In the genomic region with DNA sequence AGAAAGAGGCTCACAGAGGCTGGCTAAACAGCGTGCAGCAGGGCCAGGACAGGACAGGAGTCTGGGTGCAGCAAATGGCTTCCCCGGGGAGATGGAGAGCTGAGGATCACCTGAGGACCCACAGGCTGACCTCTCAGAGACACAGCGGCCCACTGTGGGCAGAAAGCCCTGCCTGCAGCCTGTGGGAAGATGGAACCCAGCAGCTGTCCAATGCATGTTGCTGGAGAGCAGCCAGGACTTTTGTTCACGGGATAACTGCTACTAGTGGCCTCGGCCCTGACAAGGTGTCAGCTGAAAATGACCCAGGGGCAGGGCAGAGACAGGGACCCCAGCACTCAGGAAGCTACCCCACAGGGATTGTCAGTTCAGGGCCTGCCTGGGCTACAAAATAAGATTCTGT, we compare ENCODE assay signal across 20 mouse cellular contexts. TPM values are rescaled to one million over a fixed set of nuclear protein-coding genes. Genes with fewer than 3 reads are reported as not detected.
DNase-seq lines count a peak whose midpoint lies in the region; ATAC-seq and TF ChIP-seq lines count a peak whose summit lies in the region.
"Had no signal": no experiment of that assay in that cellular context is flagged by ENCODE, and none has a peak within 500 bp of the region (broad histone marks: within the 10 kb centered on the region; RNA-seq: fewer than 3 reads in every experiment).

No protein-coding gene starts in this region.

- no peak for ATAC-seq in liver, embryonic 13.5 days (ENCODE audit: low read depth)
- no peak for ATAC-seq in liver, postnatal 0 days
- ATAC-seq: activated CD4-positive, CD25-positive, alpha-beta regulatory T cell, adult 4 months; CD4-positive, CD25-positive, alpha-beta regulatory T cell, adult 4 months; forebrain, embryonic 13.5 days; forebrain, embryonic 15.5 days; forebrain, postnatal 0 days; Patski had no signal

- H3K27ac ChIP-seq in liver, embryonic 13.5 days, result peak overlapping the region; percentile 18; the same call in 1 of the 2 replicates
- H3K27ac ChIP-seq in liver, postnatal 0 days (ENCODE audit: low read depth), result no peak overlapping the region
- H3K27ac ChIP-seq: embryonic facial prominence, embryonic 10.5 days; embryonic facial prominence, embryonic 12.5 days; forebrain, embryonic 13.5 days; forebrain, embryonic 15.5 days had no signal

- peaks cover 67% of the 10 kb centered on the region for H3K36me3 ChIP-seq in liver, embryonic 13.5 days
- H3K36me3 ChIP-seq in liver, postnatal 0 days (replicated peaks; ENCODE audit: insufficient read depth, low read length), result peaks cover 53% of the 10 kb centered on the region

- H3K9ac ChIP-seq in liver, embryonic 13.5 days, result no peak overlapping the region
- no peak overlapping the region for H3K9ac ChIP-seq in liver, postnatal 0 days (replicated peaks)
- H3K9ac ChIP-seq: embryonic facial prominence, embryonic 12.5 days; forebrain, embryonic 13.5 days; forebrain, embryonic 15.5 days; forebrain, postnatal 0 days had no signal

- TF ChIP-seq CTCF in liver, postnatal 0 days (IDR thresholded peaks at IDR 0.05; ENCODE audit: low read depth), result no peak

- H3K4me3 ChIP-seq in liver, embryonic 13.5 days (replicated peaks), result no peak overlapping the region
- no peak overlapping the region for H3K4me3 ChIP-seq in liver, postnatal 0 days (ENCODE audit: low read depth, low read length)
- H3K4me3 ChIP-seq: embryonic facial prominence, embryonic 10.5 days; embryonic facial prominence, embryonic 12.5 days; forebrain, embryonic 13.5 days; forebrain, embryonic 15.5 days had no signal

- TF ChIP-seq EP300 in liver, postnatal 0 days (IDR thresholded peaks at IDR 0.05; ENCODE audit: low read depth), result no peak

- peaks cover 37% of the 10 kb centered on the region for H3K4me1 ChIP-seq in liver, embryonic 13.5 days (replicated peaks)
- H3K4me1 ChIP-seq in liver, postnatal 0 days (ENCODE audit: insufficient read depth), result peaks cover 4% of the 10 kb centered on the region

- DNase-seq in adrenal gland, postnatal 14 days, result peak; percentile 4
- DNase-seq in adrenal gland, postnatal 10 days, result no peak
- peak; percentile 51 to 56 for DNase-seq in cerebellum, postnatal 10 days
- no peak for DNase-seq in cerebellum, postnatal 4 days (ENCODE audit: low spot score in 2 of 2)
- DNase-seq in liver, embryonic 13.5 days, result no peak
- no peak for DNase-seq in liver, postnatal 0 days
- DNase-seq: adrenal gland, adult 8-10 months; adrenal gland, postnatal 36 days; B cell, adult 2 months; cerebellum, adult 11-12 months; forebrain, postnatal 0 days had no signal

- H3K9me3 ChIP-seq in liver, embryonic 13.5 days (replicated peaks), result no peaks in the 10 kb centered on the region
- H3K9me3 ChIP-seq in liver, postnatal 0 days (ENCODE audit: low read length), result no peaks in the 10 kb centered on the region
- H3K9me3 ChIP-seq: embryonic facial prominence, embryonic 10.5 days; embryonic facial prominence, embryonic 12.5 days; forebrain, embryonic 13.5 days; forebrain, embryonic 15.5 days; G1E had no signal

- no peak overlapping the region for H3K4me2 ChIP-seq in liver, embryonic 13.5 days
- no peak overlapping the region for H3K4me2 ChIP-seq in liver, postnatal 0 days (ENCODE audit: low read depth, low read length)
- H3K4me2 ChIP-seq: embryonic facial prominence, embryonic 12.5 days; forebrain, embryonic 13.5 days; forebrain, embryonic 15.5 days had no signal

- H3K27me3 ChIP-seq in liver, embryonic 13.5 days, result peaks cover 5% of the 10 kb centered on the region
- no peaks in the 10 kb centered on the region for H3K27me3 ChIP-seq in liver, postnatal 0 days (ENCODE audit: insufficient read depth, low read length)
- H3K27me3 ChIP-seq: CH12.LX; embryonic facial prominence, embryonic 12.5 days; forebrain, embryonic 15.5 days; Patski had no signal

- 84% methylated on average over 5 of the region's 5 CpGs for WGBS in liver, embryonic 13.5 days (ENCODE audit: insufficient replicate concordance)
- WGBS in liver, postnatal 0 days (ENCODE audit: insufficient replicate concordance), result 84% methylated on average over 5 of the region's 5 CpGs

RNA-seq across cellular contexts. Expression of a gene that starts 12.5 kb away (rescaled TPM):
- 49.6 and 54.7 TPM in 2 replicates for total RNA-seq in adrenal gland, postnatal 14 days (2021)
- 10 to 100 TPM; 42.5 to 51.3 TPM for total RNA-seq in adrenal gland, postnatal 10 days (2021)
- 3.0 and 4.6 TPM in 2 replicates for polyA plus RNA-seq in liver, embryonic 13.5 days (2015; fragmentation: Nextera tagmentation; extraction: Ambion mirVana)
- polyA plus RNA-seq in liver, postnatal 0 days (2015; fragmentation: Nextera tagmentation; extraction: Ambion mirVana), result 4.7 and 5.2 TPM in 2 replicates

RNA-seq across cellular contexts. Expression of a gene that starts 24.2 kb away (rescaled TPM):
- 0.53 and 0.56 TPM in 2 replicates for total RNA-seq in adrenal gland, postnatal 14 days (2021)
- total RNA-seq in adrenal gland, postnatal 10 days (2021), result 1 to 10 TPM; 2.3 to 6.1 TPM
- polyA plus RNA-seq in liver, embryonic 13.5 days (2015; fragmentation: Nextera tagmentation; extraction: Ambion mirVana), result 0.06 TPM in 1 of 2 replicates, not detected in the other
- polyA plus RNA-seq in liver, postnatal 0 days (2015; fragmentation: Nextera tagmentation; extraction: Ambion mirVana), result 0.06 and 0.34 TPM in 2 replicates
- total RNA-seq: forebrain, postnatal 0 days had no signal
- polyA plus RNA-seq: activated CD4-positive, CD25-positive, alpha-beta regulatory T cell, adult 4 months; CD4-positive, CD25-positive, alpha-beta regulatory T cell, adult 4 months; embryonic facial prominence, embryonic 10.5 days; G1E had no signal

RNA-seq across cellular contexts. Expression of a gene that starts 58.1 kb away (rescaled TPM):
- 162 and 182 TPM in 2 replicates for total RNA-seq in adrenal gland, postnatal 14 days (2021)
- total RNA-seq in adrenal gland, postnatal 10 days (2021), result 100 to 1,000 TPM; 152 to 180 TPM
- 211 and 216 TPM in 2 replicates for polyA plus RNA-seq in liver, embryonic 13.5 days (2015; fragmentation: Nextera tagmentation; extraction: Ambion mirVana)
- 101 and 107 TPM in 2 replicates for polyA plus RNA-seq in liver, postnatal 0 days (2015; fragmentation: Nextera tagmentation; extraction: Ambion mirVana)

Comparison
In these comparisons a context has a peak if more than half of its experiments do, and no peak if none do; other contexts are left out.
1. DNase-seq: peak in adrenal gland, postnatal 14 days (single experiment) and cerebellum, postnatal 10 days (2 of 2); none in adrenal gland, postnatal 10 days (single experiment), cerebellum, postnatal 4 days (0 of 2), liver, embryonic 13.5 days (single experiment) and liver, postnatal 0 days (single experiment).